Mouse (Mus musculus) midbrain, embryonic 14.5 days (tissue): ENCODE data around the gene Lipe. TPM values are rescaled to one million over a fixed set of nuclear protein-coding genes. Genes with fewer than 3 reads are reported as not detected.

Source experiments
- ATAC-seq: fragments of 200-750 bp; cut with Nextera tagmentation; 2 replicates; pipeline ENCODE4 v1.8.0; 2017; ENCODE audit warnings: moderate number of reproducible peaks, moderate library complexity; ENCODE audit not compliant: low FRiP score, low TSS enrichment
- DNase-seq: peaks from one replicate; pipeline ENCODE4 v3.0.0-alpha.2; 2015
- H3K27ac ChIP-seq: fragments of 300-500 bp; sonication (generic); replicated peaks from 2 replicates; pipeline ENCODE4 v1.5.1; 2014; ENCODE audit warnings: mild to moderate bottlenecking, low read depth, low read length, moderate library complexity
- H3K27me3 ChIP-seq: fragments of 300-500 bp; sonication (generic); 2 replicates; pipeline ENCODE4 v1.6.1; 2014; ENCODE audit warnings: low read length, control low read depth, mixed read lengths; ENCODE audit not compliant: control insufficient read depth, insufficient read depth
- H3K36me3 ChIP-seq: fragments of 300-500 bp; sonication (generic); 2 replicates; pipeline ENCODE4 v1.6.1; 2014; ENCODE audit warnings: low read length, control low read depth; ENCODE audit not compliant: control insufficient read depth, insufficient read depth
- H3K4me1 ChIP-seq: fragments of 300-500 bp; sonication (generic); 2 replicates; pipeline ENCODE4 v1.6.1; 2014; ENCODE audit warnings: mild to moderate bottlenecking, antibody characterized with exemption, low read length, control low read depth; ENCODE audit not compliant: control insufficient read depth, insufficient read depth
- H3K4me2 ChIP-seq: fragments of 300-500 bp; sonication (generic); 2 replicates; pipeline ENCODE4 v1.6.1; 2014; ENCODE audit warnings: mild to moderate bottlenecking, low read length, moderate library complexity
- H3K4me3 ChIP-seq: fragments of 300-500 bp; sonication (generic); replicated peaks from 2 replicates; pipeline ENCODE4 v1.5.1; 2014; ENCODE audit warnings: low read depth, low read length
- H3K9ac ChIP-seq: fragments of 300-500 bp; sonication (generic); replicated peaks from 2 replicates; pipeline ENCODE4 v1.6.1; 2014; ENCODE audit warnings: mild to moderate bottlenecking, low read length, moderate library complexity
- H3K9me3 ChIP-seq: fragments of 300-500 bp; sonication (generic); 2 replicates; pipeline ENCODE4 v1.6.1; 2016; ENCODE audit warnings: low read length, control low read depth, mixed read lengths; ENCODE audit not compliant: control insufficient read depth
- WGBS: fragments of 180-500 bp; shearing (Covaris S2); extraction: QIAGEN DNeasy Blood & Tissue Kit; methylation state at CpG from one replicate; pipeline ENCODE4 v1.1.7; 2014; 5-methylcytosine and 5-hydroxymethylcytosine counted together
- polyA plus RNA-seq: library from polyadenylated mRNA; unstranded; fragments of >200 nt; fragmentation: Nextera tagmentation; extraction: Ambion mirVana; gene quantifications from 2 replicates; pipeline ENCODE4 v1.2.1, GENCODE M21; 2014

Lipe gene
- polyA plus RNA-seq, 1 experiment from 2014 or later: 3.8 TPM

- DNase-seq (no peak), ATAC-seq (no peak)
- H3K36me3 ChIP-seq: no peaks in the 10 kb centered on the region
- 69% methylated on average over 16 of the region's 16 CpGs for WGBS
- no peak overlapping the region for H3K27ac ChIP-seq
- no peaks in the 10 kb centered on the region for H3K4me1 ChIP-seq
- no peak overlapping the region for H3K9ac ChIP-seq
- H3K4me2 ChIP-seq: no peak overlapping the region
- H3K27me3 ChIP-seq: no peaks in the 10 kb centered on the region
- no peak overlapping the region for H3K4me3 ChIP-seq
- no peaks in the 10 kb centered on the region for H3K9me3 ChIP-seq
These were observed 23.9 kb upstream of the Lipe start for GRCm38 (mm10) chr7:25422286-25422841.

GRCm38 (mm10) chr7:25419943-25420342 lies 21.4 kb upstream of the Lipe start:
- H3K4me3 ChIP-seq: no peak overlapping the region
- ATAC-seq: no peak
- WGBS: 94% methylated on average over 4 of the region's 4 CpGs

GRCm38 (mm10) chr7:25419536-25419935 lies 21.0 kb upstream of the Lipe start:
- no peaks in the 10 kb centered on the region for H3K4me1 ChIP-seq
- DNase-seq (no peak), ATAC-seq (no peak)
- H3K27me3 ChIP-seq: no peaks in the 10 kb centered on the region
- no peak overlapping the region for H3K4me3 ChIP-seq
- no peak overlapping the region for H3K4me2 ChIP-seq
- H3K27ac ChIP-seq: no peak overlapping the region
- H3K36me3 ChIP-seq: no peaks in the 10 kb centered on the region
- H3K9ac ChIP-seq: no peak overlapping the region
- WGBS: 85% methylated on average over 8 of the region's 8 CpGs
- no peaks in the 10 kb centered on the region for H3K9me3 ChIP-seq

More at GRCm38 (mm10) chr7:25419943-25420342, 21.4 kb upstream of the Lipe start:
- no peaks in the 10 kb centered on the region for H3K36me3 ChIP-seq
- H3K9me3 ChIP-seq: no peaks in the 10 kb centered on the region
- H3K27me3 ChIP-seq: no peaks in the 10 kb centered on the region
- no peaks in the 10 kb centered on the region for H3K4me1 ChIP-seq
- no peak for DNase-seq
- H3K9ac ChIP-seq: no peak overlapping the region
- H3K27ac ChIP-seq: no peak overlapping the region
- H3K4me2 ChIP-seq: no peak overlapping the region

GRCm38 (mm10) chr7:25417597-25417996 lies 19.1 kb upstream of the Lipe start:
- Histone ChIP-seq H3K9me3 (no peaks in the 10 kb centered on the region), H3K27me3 (no peaks in the 10 kb centered on the region), H3K4me3 (no peak overlapping the region), H3K27ac (no peak overlapping the region), H3K4me1 (no peaks in the 10 kb centered on the region), H3K4me2 (no peak overlapping the region), H3K36me3 (no peaks in the 10 kb centered on the region), H3K9ac (no peak overlapping the region)
- peak; percentile 37 for DNase-seq
- WGBS: 74% methylated on average over 1 of the region's 1 CpGs
- no peak for ATAC-seq

GRCm38 (mm10) chr7:25412833-25413441 lies 14.4 kb upstream of the Lipe start, which contains the start of gene Cxcl17:
TSS of gene Cxcl17 (minus strand) at chr7:25412886.
- WGBS: 54% methylated on average over 7 of the region's 7 CpGs
- Histone ChIP-seq H3K4me2 (no peak within 1 kb of the TSS), H3K27me3 (no peaks in the 10 kb centered on the region), H3K36me3 (no peaks in the 10 kb centered on the region), H3K9me3 (no peaks in the 10 kb centered on the region), H3K4me1 (no peaks in the 10 kb centered on the region), H3K9ac (no peak within 1 kb of the TSS), H3K4me3 (no peak within 1 kb of the TSS), H3K27ac (no peak within 1 kb of the TSS)
- no peak for ATAC-seq
- DNase-seq: no peak

GRCm38 (mm10) chr7:25411861-25412260 lies 13.4 kb upstream of the Lipe start:
- H3K4me3 ChIP-seq: no peak overlapping the region
- H3K4me2 ChIP-seq: no peak overlapping the region
- H3K27ac ChIP-seq: no peak overlapping the region
- 86% methylated on average over 3 of the region's 3 CpGs for WGBS
- H3K4me1 ChIP-seq: no peaks in the 10 kb centered on the region
- no peaks in the 10 kb centered on the region for H3K36me3 ChIP-seq
- no peak overlapping the region for H3K9ac ChIP-seq
- H3K27me3 ChIP-seq: no peaks in the 10 kb centered on the region
- H3K9me3 ChIP-seq: no peaks in the 10 kb centered on the region
- ATAC-seq (no peak), DNase-seq (no peak)

- Histone ChIP-seq H3K27ac (no peak overlapping the region), H3K9me3 (no peaks in the 10 kb centered on the region), H3K36me3 (no peaks in the 10 kb centered on the region), H3K9ac (no peak overlapping the region), H3K4me2 (no peak overlapping the region), H3K4me3 (no peak overlapping the region), H3K4me1 (no peaks in the 10 kb centered on the region), H3K27me3 (no peaks in the 10 kb centered on the region)
- DNase-seq: no peak
- ATAC-seq: no peak
- 91% methylated on average over 1 of the region's 1 CpGs for WGBS
These were observed 12.6 kb upstream of the Lipe start for GRCm38 (mm10) chr7:25410969-25411615.

- H3K27ac ChIP-seq: no peak overlapping the region
- no peaks in the 10 kb centered on the region for H3K36me3 ChIP-seq
- H3K27me3 ChIP-seq: no peaks in the 10 kb centered on the region
- H3K9ac ChIP-seq: no peak overlapping the region
- ATAC-seq (no peak), DNase-seq (peak; percentile 49)
- no peak overlapping the region for H3K4me2 ChIP-seq
- H3K4me1 ChIP-seq: no peaks in the 10 kb centered on the region
- 47% methylated on average over 4 of the region's 4 CpGs for WGBS
- no peaks in the 10 kb centered on the region for H3K9me3 ChIP-seq
- H3K4me3 ChIP-seq: no peak overlapping the region
These were observed 10.7 kb upstream of the Lipe start for GRCm38 (mm10) chr7:25409114-25409760.
